Mouse (Mus musculus) small intestine, adult 2 months (tissue): ENCODE measurements around the gene E2f3. TPM values are rescaled to one million over a fixed set of nuclear protein-coding genes. Genes with fewer than 3 reads are reported as not detected.

Experiments
- H3K27ac ChIP-seq: fragments of 200-500 bp; 2 replicates; pipeline ENCODE4 v1.5.1; 2012; ENCODE audit warnings: low read depth, low read length, control low read depth, inconsistent platforms; ENCODE audit not compliant: insufficient read depth
- H3K27me3 ChIP-seq: fragments of 200-500 bp; 2 replicates; pipeline ENCODE4 v1.6.1; 2012; ENCODE audit warnings: mild to moderate bottlenecking, moderate library complexity, low read length, inconsistent platforms; ENCODE audit not compliant: control insufficient read depth, insufficient read depth
- H3K36me3 ChIP-seq: fragments of 200-500 bp; 2 replicates; pipeline ENCODE4 v1.6.1; 2012; ENCODE audit warnings: mild to moderate bottlenecking, low read length, control low read depth, inconsistent platforms; ENCODE audit not compliant: control insufficient read depth, insufficient read depth
- H3K4me1 ChIP-seq: fragments of 200-500 bp; 2 replicates; pipeline ENCODE4 v1.6.1; 2012; ENCODE audit warnings: low read length, inconsistent platforms, mixed read lengths; ENCODE audit not compliant: control insufficient read depth, insufficient read depth, insufficient read length
- H3K4me3 ChIP-seq: fragments of 200-500 bp; 2 replicates; pipeline ENCODE4 v1.5.1; 2012; ENCODE audit warnings: low read depth, mild to moderate bottlenecking, control low read depth, inconsistent platforms, low read length, moderate library complexity
- CTCF ChIP-seq: fragments of 200-500 bp; IDR thresholded peaks from 2 replicates; pipeline ENCODE4 v1.5.1; 2012; ENCODE audit warnings: low read depth, mild to moderate bottlenecking, control low read depth, inconsistent platforms, low read length, moderate library complexity, mixed read lengths; ENCODE audit not compliant: insufficient replicate concordance, insufficient read length; ENCODE audit errors: extremely low read depth
- POLR2A ChIP-seq: fragments of 200-500 bp; IDR thresholded peaks from 2 replicates; pipeline ENCODE4 v1.6.1; 2012; ENCODE audit warnings: low read depth, mild to moderate bottlenecking, control low read depth, inconsistent platforms, low read length, moderate library complexity
- WGBS: fragments of 180-500 bp; shearing (Covaris S2); methylation state at CpG from one replicate; pipeline ENCODE4 v1.1.7; 2018; 5-methylcytosine and 5-hydroxymethylcytosine counted together
- polyA plus RNA-seq: library from polyadenylated mRNA; depleted of rRNA; stranded (reverse); fragments of >200 nt; gene quantifications from 2 replicates; pipeline ENCODE4 v1.2.3, GENCODE M21; 2012

Gene E2f3
- polyA plus RNA-seq, 1 experiment = 3.4 TPM

- Histone ChIP-seq H3K27me3 (no peaks in the 10 kb centered on the region), H3K4me3 (no peak overlapping the region), H3K4me1 (peaks cover 11% of the 10 kb centered on the region; the same call in 1 of the 2 replicates), H3K27ac (no peak overlapping the region), H3K36me3 (0 out of 2 replicates have a peak, but pooled peaks cover 5% of the 10 kb centered on the region)
- 88% methylated on average over 8 of the region's 8 CpGs for WGBS
- TF ChIP-seq POLR2A (no peak), CTCF (no peak)
Measured at GRCm38 (mm10) chr13:29946045-29946444, 39.8 kb downstream of the E2f3 start.

DNA sequence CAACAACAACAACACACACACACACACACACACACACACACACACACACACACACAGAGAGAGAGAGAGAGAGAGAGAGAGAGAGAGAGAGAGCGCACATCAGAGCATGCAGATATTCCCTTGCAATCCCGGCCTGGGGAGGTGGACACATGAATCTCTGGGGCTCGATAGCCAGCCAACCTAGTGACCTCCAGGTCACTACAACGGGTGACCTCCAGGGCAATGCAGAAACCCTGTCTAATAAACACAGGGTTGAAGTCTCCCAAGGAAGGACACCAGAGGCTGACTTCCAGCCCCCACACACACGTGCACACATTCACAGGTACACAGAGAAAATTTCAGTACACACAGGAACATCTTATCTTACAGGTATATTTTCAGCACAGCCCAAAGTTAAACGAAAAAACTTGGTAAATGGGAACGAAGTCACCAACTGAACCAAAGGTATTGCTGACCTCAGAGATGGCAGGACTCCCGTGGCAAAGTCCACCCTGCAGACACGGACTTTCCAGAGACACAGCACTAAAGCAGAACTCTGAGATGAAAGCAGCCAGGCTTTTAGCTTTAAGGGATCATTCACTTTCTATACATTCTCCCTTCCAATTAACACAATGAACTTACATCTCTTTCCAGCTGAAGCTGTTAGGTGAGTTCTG, 40.8 kb downstream of the E2f3 start:
- no peaks in the 10 kb centered on the region for H3K27me3 ChIP-seq
- no peak for TF ChIP-seq POLR2A
- TF ChIP-seq CTCF = no peak
- WGBS = 48% methylated on average over 9 of the region's 9 CpGs
- H3K36me3 ChIP-seq = peaks cover 6% of the 10 kb centered on the region
- peaks cover 11% of the 10 kb centered on the region; the same call in 1 of the 2 replicates for H3K4me1 ChIP-seq
- H3K4me3 ChIP-seq = no peak overlapping the region
- no peak overlapping the region for H3K27ac ChIP-seq

DNA sequence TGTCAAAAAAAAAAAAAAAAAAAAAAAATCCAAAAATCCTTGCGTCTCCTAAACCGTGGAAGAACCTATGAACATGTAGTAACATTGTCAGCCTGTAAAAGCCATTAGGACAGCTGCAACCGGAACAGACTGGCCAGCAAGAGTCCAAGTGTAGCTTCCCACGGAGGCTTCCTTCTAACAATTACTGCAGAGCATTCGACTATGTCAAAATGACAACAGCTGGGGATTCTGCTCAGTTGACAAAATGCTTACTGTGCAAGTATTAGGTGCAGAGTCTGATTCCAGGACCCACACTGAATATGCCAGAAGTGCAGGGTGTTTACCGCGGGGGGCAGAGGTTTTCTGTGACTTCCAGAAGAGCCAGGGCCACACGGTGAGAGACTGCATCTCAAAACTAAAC, 41.4 kb downstream of the E2f3 start:
- Histone ChIP-seq H3K4me3 (no peak overlapping the region), H3K36me3 (peaks cover 6% of the 10 kb centered on the region), H3K27ac (no peak overlapping the region), H3K27me3 (no peaks in the 10 kb centered on the region), H3K4me1 (peaks cover 11% of the 10 kb centered on the region; the same call in 1 of the 2 replicates)
- TF ChIP-seq POLR2A = no peak
- no peak for TF ChIP-seq CTCF
- 75% methylated on average over 8 of the region's 8 CpGs for WGBS

DNA sequence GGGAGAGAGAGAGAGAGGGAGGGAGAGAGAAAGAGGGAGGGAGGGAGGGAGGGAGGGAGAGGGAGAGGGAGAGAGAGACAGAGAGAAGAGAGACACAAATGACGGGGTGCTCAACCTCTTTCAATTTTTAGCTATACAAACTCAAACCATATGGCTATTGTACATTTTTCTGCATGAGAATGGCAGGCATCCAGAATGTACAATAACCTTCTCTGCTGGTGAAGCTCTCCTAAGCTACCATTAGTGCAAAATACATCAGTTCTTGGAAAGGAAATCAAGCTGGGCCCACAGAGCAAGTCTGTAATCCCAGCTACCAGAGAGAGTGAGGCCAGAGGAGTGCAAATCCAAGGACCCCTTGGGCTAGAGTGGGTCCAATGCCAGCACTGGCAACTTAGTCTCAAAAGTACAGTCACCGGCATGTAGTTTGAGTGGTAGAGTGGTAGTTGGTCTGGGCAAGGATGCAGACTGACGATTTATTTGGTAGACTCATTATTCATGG, 42.3 kb downstream of the E2f3 start:
- H3K27ac ChIP-seq = no peak overlapping the region
- TF ChIP-seq CTCF (no peak), POLR2A (no peak)
- H3K36me3 ChIP-seq = peaks cover 6% of the 10 kb centered on the region
- no peak overlapping the region for H3K4me3 ChIP-seq
- 84% methylated on average over 3 of the region's 3 CpGs for WGBS
- no peaks in the 10 kb centered on the region for H3K27me3 ChIP-seq
- H3K4me1 ChIP-seq = peaks cover 11% of the 10 kb centered on the region; the same call in 1 of the 2 replicates

- no peak overlapping the region for H3K27ac ChIP-seq
- 80% methylated on average over 7 of the region's 7 CpGs for WGBS
- H3K36me3 ChIP-seq = peaks cover 6% of the 10 kb centered on the region
- H3K4me1 ChIP-seq = peaks cover 11% of the 10 kb centered on the region; the same call in 1 of the 2 replicates
- no peak for TF ChIP-seq CTCF
- no peak for TF ChIP-seq POLR2A
- H3K27me3 ChIP-seq = no peaks in the 10 kb centered on the region
- H3K4me3 ChIP-seq = no peak overlapping the region
Measured at GRCm38 (mm10) chr13:29940071-29940470, 45.8 kb downstream of the E2f3 start.

DNA sequence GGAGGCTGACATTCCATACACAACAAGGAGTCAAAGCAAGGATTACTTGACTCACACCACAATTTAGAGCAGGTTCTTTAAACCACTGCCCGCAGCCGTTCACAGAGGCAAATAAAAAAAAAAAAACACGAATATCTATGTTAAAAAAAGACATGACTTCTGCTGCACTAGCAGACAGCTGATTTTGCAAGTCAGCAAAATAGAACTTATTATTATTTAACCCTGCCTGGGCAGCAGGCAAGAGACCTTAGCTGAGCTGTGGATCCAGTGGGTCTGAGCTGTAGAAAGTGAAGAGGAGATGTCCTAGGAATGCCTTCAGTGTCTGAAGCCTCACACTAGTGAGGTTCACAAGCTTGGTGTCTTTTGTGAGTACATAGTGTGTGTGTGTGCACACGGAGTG, 46.5 kb downstream of the E2f3 start:
- H3K4me1 ChIP-seq = peaks cover 7% of the 10 kb centered on the region; the same call in 1 of the 2 replicates
- TF ChIP-seq CTCF (no peak), POLR2A (no peak)
- 70% methylated on average over 4 of the region's 4 CpGs for WGBS

DNA sequence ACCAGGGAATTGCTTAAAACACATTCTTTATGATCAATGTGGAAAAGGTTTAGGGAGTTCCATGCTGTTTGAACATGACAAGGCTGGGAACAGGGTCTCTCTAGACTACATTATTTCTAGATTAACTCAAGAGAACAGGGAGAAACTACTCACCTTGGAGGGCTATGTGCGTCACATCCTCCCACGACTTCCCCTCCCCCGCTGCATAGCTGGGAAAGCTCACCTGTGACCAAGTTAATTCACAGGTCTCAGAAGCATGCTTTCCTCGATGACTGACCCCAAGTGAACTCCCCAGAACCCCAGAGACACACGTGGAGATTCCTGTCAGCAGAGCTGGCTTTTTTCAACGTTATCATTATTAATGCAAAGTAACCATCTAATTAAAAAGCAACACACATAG, 47.1 kb downstream of the E2f3 start:
- H3K36me3 ChIP-seq = peaks cover 3% of the 10 kb centered on the region
- H3K27ac ChIP-seq = no peak overlapping the region
- TF ChIP-seq CTCF (no peak), POLR2A (no peak)
- H3K27me3 ChIP-seq = no peaks in the 10 kb centered on the region
- WGBS = 74% methylated on average over 6 of the region's 6 CpGs
- H3K4me3 ChIP-seq = no peak overlapping the region
- H3K4me1 ChIP-seq = peaks cover 7% of the 10 kb centered on the region; the same call in 1 of the 2 replicates

More for the DNA sequence above, 46.5 kb downstream of the E2f3 start:
- H3K36me3 ChIP-seq = peaks cover 6% of the 10 kb centered on the region
- H3K27me3 ChIP-seq = no peaks in the 10 kb centered on the region
- no peak overlapping the region for H3K4me3 ChIP-seq
- no peak overlapping the region for H3K27ac ChIP-seq

DNA sequence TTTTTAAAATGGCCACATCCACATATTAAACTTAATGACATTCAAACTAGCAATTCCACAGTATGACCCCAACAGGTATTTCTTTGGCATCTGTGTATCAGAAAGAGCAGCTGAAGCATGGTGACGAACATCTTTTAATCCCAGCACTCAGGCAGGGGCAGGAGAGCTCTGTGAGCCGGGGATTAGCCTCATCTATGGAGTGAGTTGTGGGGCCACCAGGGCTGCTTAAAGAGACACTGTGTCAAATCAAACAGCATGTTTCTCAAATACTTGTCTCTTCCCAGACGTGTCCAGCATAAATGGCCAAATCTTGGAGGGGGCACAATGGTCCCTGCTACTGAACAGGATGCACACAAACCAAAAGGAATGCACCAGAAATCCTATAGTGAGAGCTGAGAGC, 59.7 kb downstream of the E2f3 start:
- 77% methylated on average over 3 of the region's 3 CpGs for WGBS
- H3K27me3 ChIP-seq = no peaks in the 10 kb centered on the region
- H3K4me1 ChIP-seq = peaks cover 11% of the 10 kb centered on the region; the same call in 1 of the 2 replicates
- H3K36me3 ChIP-seq = no peaks in the 10 kb centered on the region
- no peak overlapping the region for H3K4me3 ChIP-seq
- no peak for TF ChIP-seq CTCF
- no peak for TF ChIP-seq POLR2A
- no peak overlapping the region for H3K27ac ChIP-seq
